Mouse (Mus musculus) midbrain, embryonic 14.5 days (tissue): ENCODE data around the gene Tpst2. TPM values are rescaled to one million over a fixed set of nuclear protein-coding genes. Genes with fewer than 3 reads are reported as not detected.

ENCODE experiments used
- ATAC-seq: fragments of 200-750 bp; cut with Nextera tagmentation; 2 replicates; pipeline ENCODE4 v1.8.0; 2017; ENCODE audit warnings: moderate number of reproducible peaks, moderate library complexity; ENCODE audit not compliant: low FRiP score, low TSS enrichment
- DNase-seq: peaks from one replicate; pipeline ENCODE4 v3.0.0-alpha.2; 2015
- H3K27ac ChIP-seq: fragments of 300-500 bp; sonication (generic); replicated peaks from 2 replicates; pipeline ENCODE4 v1.5.1; 2014; ENCODE audit warnings: mild to moderate bottlenecking, low read depth, low read length, moderate library complexity
- H3K27me3 ChIP-seq: fragments of 300-500 bp; sonication (generic); 2 replicates; pipeline ENCODE4 v1.6.1; 2014; ENCODE audit warnings: low read length, control low read depth, mixed read lengths; ENCODE audit not compliant: control insufficient read depth, insufficient read depth
- H3K36me3 ChIP-seq: fragments of 300-500 bp; sonication (generic); 2 replicates; pipeline ENCODE4 v1.6.1; 2014; ENCODE audit warnings: low read length, control low read depth; ENCODE audit not compliant: control insufficient read depth, insufficient read depth
- H3K4me1 ChIP-seq: fragments of 300-500 bp; sonication (generic); 2 replicates; pipeline ENCODE4 v1.6.1; 2014; ENCODE audit warnings: mild to moderate bottlenecking, antibody characterized with exemption, low read length, control low read depth; ENCODE audit not compliant: control insufficient read depth, insufficient read depth
- H3K4me2 ChIP-seq: fragments of 300-500 bp; sonication (generic); 2 replicates; pipeline ENCODE4 v1.6.1; 2014; ENCODE audit warnings: mild to moderate bottlenecking, low read length, moderate library complexity
- H3K4me3 ChIP-seq: fragments of 300-500 bp; sonication (generic); replicated peaks from 2 replicates; pipeline ENCODE4 v1.5.1; 2014; ENCODE audit warnings: low read depth, low read length
- H3K9ac ChIP-seq: fragments of 300-500 bp; sonication (generic); replicated peaks from 2 replicates; pipeline ENCODE4 v1.6.1; 2014; ENCODE audit warnings: mild to moderate bottlenecking, low read length, moderate library complexity
- H3K9me3 ChIP-seq: fragments of 300-500 bp; sonication (generic); 2 replicates; pipeline ENCODE4 v1.6.1; 2016; ENCODE audit warnings: low read length, control low read depth, mixed read lengths; ENCODE audit not compliant: control insufficient read depth
- WGBS: fragments of 180-500 bp; shearing (Covaris S2); extraction: QIAGEN DNeasy Blood & Tissue Kit; methylation state at CpG from one replicate; pipeline ENCODE4 v1.1.7; 2014; 5-methylcytosine and 5-hydroxymethylcytosine counted together
- polyA plus RNA-seq: library from polyadenylated mRNA; unstranded; fragments of >200 nt; fragmentation: Nextera tagmentation; extraction: Ambion mirVana; gene quantifications from 2 replicates; pipeline ENCODE4 v1.2.1, GENCODE M21; 2014

The Tpst2 gene
- polyA plus RNA-seq, 1 experiment from 2014 or later = 26.4 TPM

- H3K9me3 ChIP-seq = no peaks in the 10 kb centered on the region
- H3K36me3 ChIP-seq = no peaks in the 10 kb centered on the region
- 0 out of 2 replicates have a peak, but pooled peaks cover 7% of the 10 kb centered on the region for H3K4me1 ChIP-seq
- H3K27ac ChIP-seq = no peak overlapping the region
- WGBS = 79% methylated on average over 6 of the region's 6 CpGs
- no peak overlapping the region for H3K4me3 ChIP-seq
- DNase-seq (no peak), ATAC-seq (no peak)
- no peaks in the 10 kb centered on the region for H3K27me3 ChIP-seq
- no peak overlapping the region for H3K9ac ChIP-seq
- H3K4me2 ChIP-seq = no peak overlapping the region
These were observed 5.8 kb downstream of the Tpst2 start for GRCm38 (mm10) chr5:112282123-112282779.

GRCm38 (mm10) chr5:112282780-112283482 lies 6.4 kb downstream of the Tpst2 start:
- 0 out of 2 replicates have a peak, but pooled peaks cover under 1% of the 10 kb centered on the region for H3K4me1 ChIP-seq
- 82% methylated on average over 9 of the region's 9 CpGs for WGBS
- no peak for DNase-seq
- no peak overlapping the region for H3K9ac ChIP-seq
- H3K36me3 ChIP-seq = no peaks in the 10 kb centered on the region
- H3K27ac ChIP-seq = no peak overlapping the region
- H3K4me2 ChIP-seq = no peak overlapping the region
- no peaks in the 10 kb centered on the region for H3K27me3 ChIP-seq
- H3K4me3 ChIP-seq = no peak overlapping the region
- no peaks in the 10 kb centered on the region for H3K9me3 ChIP-seq
- no peak for ATAC-seq

DNA sequence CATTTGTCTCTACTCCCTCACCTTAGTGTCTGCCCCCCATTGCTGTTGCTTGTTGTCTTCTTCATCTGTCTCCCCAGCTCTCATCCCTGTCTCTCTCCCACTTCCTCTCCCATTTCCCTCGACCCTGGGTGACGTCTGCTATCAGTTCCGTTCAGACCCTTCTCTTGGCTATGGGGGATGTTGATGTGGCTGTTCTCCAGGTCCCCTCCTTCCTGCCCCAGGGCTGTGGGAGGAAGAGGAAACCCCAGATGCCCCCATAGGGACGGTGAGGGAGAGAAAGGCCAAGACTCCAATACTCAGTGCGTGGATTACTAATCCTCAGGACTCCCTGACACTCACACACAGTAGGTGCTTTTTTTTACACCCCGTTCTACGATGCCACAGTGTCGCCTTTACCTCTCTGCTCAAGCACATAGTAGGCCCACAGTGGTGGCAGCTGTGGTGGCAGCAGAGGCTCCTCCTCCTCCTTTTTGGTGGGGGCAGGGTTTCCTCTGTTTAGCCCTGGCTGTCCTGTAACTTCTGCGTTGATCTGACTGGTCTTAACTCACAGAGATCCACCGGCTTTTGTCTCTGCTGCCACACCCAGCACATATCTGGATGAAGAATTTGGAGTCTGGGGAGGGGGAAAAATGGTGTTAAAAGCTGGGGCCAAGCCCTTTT lies 7.2 kb downstream of the Tpst2 start:
- H3K4me3 ChIP-seq = no peak overlapping the region
- no peak overlapping the region for H3K27ac ChIP-seq
- H3K4me2 ChIP-seq = no peak overlapping the region
- ATAC-seq (no peak), DNase-seq (no peak)
- WGBS = 75% methylated on average over 10 of the region's 10 CpGs
- H3K27me3 ChIP-seq = no peaks in the 10 kb centered on the region
- no peaks in the 10 kb centered on the region for H3K9me3 ChIP-seq
- H3K4me1 ChIP-seq = no peaks in the 10 kb centered on the region
- no peaks in the 10 kb centered on the region for H3K36me3 ChIP-seq
- H3K9ac ChIP-seq = no peak overlapping the region

DNA sequence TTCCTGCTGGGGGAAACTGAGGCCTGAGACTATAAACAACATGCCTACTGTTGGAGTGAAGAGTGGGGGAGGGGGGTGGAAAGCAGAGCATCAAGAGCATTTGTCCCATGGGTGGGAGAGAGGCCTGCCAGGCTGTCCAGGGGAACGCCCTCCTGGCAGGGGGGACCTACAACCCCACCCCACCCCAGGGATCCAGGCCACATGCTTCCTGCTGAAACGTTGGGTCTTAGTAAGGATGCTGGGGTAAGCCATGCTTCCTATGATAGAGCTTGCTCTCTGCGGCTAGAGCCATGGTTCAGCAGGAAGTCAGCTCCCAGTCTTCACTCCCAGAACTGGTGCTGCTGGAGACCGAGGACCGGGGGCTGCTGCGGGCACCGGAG lies 7.7 kb downstream of the Tpst2 start:
- Histone ChIP-seq H3K4me2 (no peak overlapping the region), H3K9me3 (no peaks in the 10 kb centered on the region), H3K27ac (0 out of 2 replicates have a peak overlapping the region, but pooled peaks have one; percentile 13), H3K36me3 (no peaks in the 10 kb centered on the region), H3K4me1 (no peaks in the 10 kb centered on the region), H3K4me3 (no peak overlapping the region), H3K9ac (no peak overlapping the region), H3K27me3 (no peaks in the 10 kb centered on the region)
- ATAC-seq (no peak), DNase-seq (no peak)
- 82% methylated on average over 7 of the region's 7 CpGs for WGBS

- no peaks in the 10 kb centered on the region for H3K9me3 ChIP-seq
- DNase-seq (no peak), ATAC-seq (no peak)
- H3K27me3 ChIP-seq = no peaks in the 10 kb centered on the region
- no peaks in the 10 kb centered on the region for H3K36me3 ChIP-seq
- H3K4me2 ChIP-seq = no peak overlapping the region
- H3K9ac ChIP-seq = no peak overlapping the region
- no peaks in the 10 kb centered on the region for H3K4me1 ChIP-seq
- no peak overlapping the region for H3K27ac ChIP-seq
- WGBS = 92% methylated on average over 7 of the region's 7 CpGs
- no peak overlapping the region for H3K4me3 ChIP-seq
These were observed 9.1 kb downstream of the Tpst2 start for GRCm38 (mm10) chr5:112285548-112286085.

- no peaks in the 10 kb centered on the region for H3K9me3 ChIP-seq
- no peak overlapping the region for H3K4me2 ChIP-seq
- H3K9ac ChIP-seq = no peak overlapping the region
- H3K4me3 ChIP-seq = no peak overlapping the region
- no peaks in the 10 kb centered on the region for H3K4me1 ChIP-seq
- no peak overlapping the region for H3K27ac ChIP-seq
- no peaks in the 10 kb centered on the region for H3K27me3 ChIP-seq
- H3K36me3 ChIP-seq = no peaks in the 10 kb centered on the region
- 92% methylated on average over 2 of the region's 2 CpGs for WGBS
- DNase-seq = no peak
- ATAC-seq = no peak
These were observed 10.1 kb downstream of the Tpst2 start for GRCm38 (mm10) chr5:112286608-112286983.

- Histone ChIP-seq H3K9ac (no peak overlapping the region), H3K4me2 (no peak overlapping the region), H3K9me3 (no peaks in the 10 kb centered on the region), H3K36me3 (no peaks in the 10 kb centered on the region), H3K4me1 (no peaks in the 10 kb centered on the region), H3K4me3 (no peak overlapping the region), H3K27ac (no peak overlapping the region), H3K27me3 (no peaks in the 10 kb centered on the region)
- WGBS = 83% methylated on average over 11 of the region's 11 CpGs
- ATAC-seq (no peak), DNase-seq (no peak)
These were observed 10.6 kb downstream of the Tpst2 start for GRCm38 (mm10) chr5:112286984-112287641.

- Histone ChIP-seq H3K9me3 (no peaks in the 10 kb centered on the region), H3K9ac (no peak overlapping the region), H3K4me1 (no peaks in the 10 kb centered on the region), H3K36me3 (no peaks in the 10 kb centered on the region), H3K4me3 (no peak overlapping the region), H3K27ac (no peak overlapping the region), H3K4me2 (no peak overlapping the region), H3K27me3 (no peaks in the 10 kb centered on the region)
- 90% methylated on average over 2 of the region's 2 CpGs for WGBS
- DNase-seq (no peak), ATAC-seq (no peak)
These were observed 11.2 kb downstream of the Tpst2 start for GRCm38 (mm10) chr5:112287652-112288051.
